Mouse (Mus musculus) MEL (cell line): ENCODE results near the gene Nup214. TPM values are rescaled to one million over a fixed set of nuclear protein-coding genes. Genes with fewer than 3 reads are reported as not detected.

Source experiments
- DNase-seq: peaks from one replicate; pipeline ENCODE4 v3.0.0; 2011; ENCODE audit warnings: low read depth, low spot score
- H3K27ac ChIP-seq: 2 replicates; pipeline ENCODE4 v1.5.1; 2012; ENCODE audit warnings: low read depth, mild to moderate bottlenecking, control low read depth, low read length, moderate library complexity; ENCODE audit not compliant: control insufficient read depth
- H3K27me3 ChIP-seq, 2 experiments: fragments of 150-350 bp in 1 of 2; sonication (generic) in 1 of 2; 2 replicates each; pipeline ENCODE4 v1.6.1; 2012; ENCODE audit warnings: low read length in 2 of 2, mild to moderate bottlenecking in 2 of 2, improper control_type of control experiment in 1 of 2, moderate library complexity in 1 of 2; ENCODE audit not compliant: insufficient read depth in 2 of 2, control insufficient read depth in 1 of 2
- H3K36me3 ChIP-seq, 2 experiments: 2 replicates each; pipeline ENCODE4 v1.6.1; 2012 to 2014; ENCODE audit warnings: low read length in 2 of 2, improper control_type of control experiment in 1 of 2, inconsistent platforms in 1 of 2, mild to moderate bottlenecking in 1 of 2; ENCODE audit not compliant: insufficient read depth in 2 of 2, control insufficient read depth in 1 of 2
- H3K4me1 ChIP-seq, 2 experiments: fragments of 150-350 bp in 1 of 2; sonication (generic) in 1 of 2; 2 replicates each; pipeline ENCODE4 v1.6.1; 2012; ENCODE audit warnings: low read length in 2 of 2, improper control_type of control experiment in 1 of 2, mild to moderate bottlenecking in 1 of 2; ENCODE audit not compliant: insufficient read depth in 2 of 2, control insufficient read depth in 1 of 2
- H3K4me3 ChIP-seq, 2 experiments: fragments of 150-350 bp in 1 of 2; sonication (generic) in 1 of 2; 2 replicates each; pipeline ENCODE4 v1.5.1; 2012; ENCODE audit warnings: low read depth in 2 of 2, low read length in 2 of 2, mild to moderate bottlenecking in 2 of 2, moderate library complexity in 2 of 2, control low read depth in 1 of 2, improper control_type of control experiment in 1 of 2; ENCODE audit not compliant: control insufficient read depth in 1 of 2, insufficient read depth in 1 of 2
- H3K79me2 ChIP-seq: 2 replicates; pipeline ENCODE4 v1.6.1; 2012; ENCODE audit warnings: mild to moderate bottlenecking, low read length, moderate library complexity; ENCODE audit not compliant: control insufficient read depth, poor library complexity, insufficient read depth
- H3K9ac ChIP-seq: 2 replicates; pipeline ENCODE4 v1.6.1; 2012; ENCODE audit warnings: low read depth, mild to moderate bottlenecking, control low read depth, low read length, moderate library complexity; ENCODE audit not compliant: control insufficient read depth, poor library complexity, severe bottlenecking
- H3K9me3 ChIP-seq: fragments of 150-350 bp; sonication (generic); replicated peaks from 2 replicates; pipeline ENCODE4 v1.6.1; 2012; ENCODE audit warnings: mild to moderate bottlenecking, low read length, improper control_type of control experiment, moderate library complexity; ENCODE audit not compliant: insufficient read depth
- BHLHE40 ChIP-seq: IDR thresholded peaks from 2 replicates; pipeline ENCODE4 v1.6.1; 2012; ENCODE audit warnings: low read depth, mild to moderate bottlenecking, inconsistent platforms, low read length, improper control_type of control experiment, borderline replicate concordance
- CHD2 ChIP-seq: IDR thresholded peaks from 2 replicates; pipeline ENCODE4 v1.6.1; 2011; ENCODE audit warnings: low read length, improper control_type of control experiment
- CTCF ChIP-seq, 3 experiments: IDR thresholded peaks in 2 of 3; conservative IDR thresholded peaks in 1 of 3; 2 replicates each; pipeline ENCODE4 v1.5.1; 2011 to 2012; ENCODE audit warnings: low read length in 3 of 3, low read depth in 2 of 3, mild to moderate bottlenecking in 2 of 3, improper control_type of control experiment in 1 of 3, inconsistent platforms in 1 of 3, mixed read lengths in 1 of 3, moderate library complexity in 1 of 3; ENCODE audit not compliant: control insufficient read depth in 1 of 3, insufficient read depth in 1 of 3, poor library complexity in 1 of 3, severe bottlenecking in 1 of 3
- E2F4 ChIP-seq: IDR thresholded peaks from 2 replicates; pipeline ENCODE4 v1.6.1; 2011; ENCODE audit warnings: low read depth, low read length, improper control_type of control experiment, borderline replicate concordance
- ELF1 ChIP-seq: IDR thresholded peaks from 2 replicates; pipeline ENCODE4 v1.6.1; 2014; ENCODE audit warnings: low read depth, mild to moderate bottlenecking, inconsistent platforms, low read length, improper control_type of control experiment, moderate library complexity
- ETS1 ChIP-seq: IDR thresholded peaks from 2 replicates; pipeline ENCODE4 v1.6.1; 2012; ENCODE audit warnings: low read depth, mild to moderate bottlenecking, inconsistent platforms, low read length, improper control_type of control experiment, moderate library complexity
- GABPA ChIP-seq: IDR thresholded peaks from 2 replicates; pipeline ENCODE4 v1.6.1; 2012; ENCODE audit warnings: low read depth, mild to moderate bottlenecking, inconsistent platforms, low read length, improper control_type of control experiment, moderate library complexity
- GATA1 ChIP-seq: IDR thresholded peaks from 2 replicates; pipeline ENCODE4 v1.6.1; 2011; ENCODE audit warnings: low read depth, low read length, improper control_type of control experiment
- HCFC1 ChIP-seq: IDR thresholded peaks from 2 replicates; pipeline ENCODE4 v1.6.1; 2012; ENCODE audit warnings: low read depth, mild to moderate bottlenecking, inconsistent platforms, low read length, improper control_type of control experiment, moderate library complexity
- KAT2A ChIP-seq: conservative IDR thresholded peaks from 2 replicates; pipeline ENCODE4 v1.6.1; 2012; ENCODE audit warnings: low read depth, low read length, improper control_type of control experiment, inconsistent platforms
- MAX ChIP-seq: IDR thresholded peaks from 2 replicates; pipeline ENCODE4 v1.6.1; 2011; ENCODE audit warnings: low read length, improper control_type of control experiment
- MEF2A ChIP-seq: IDR thresholded peaks from 2 replicates; pipeline ENCODE4 v1.6.1; 2014; ENCODE audit warnings: low read depth, mild to moderate bottlenecking, inconsistent platforms, low read length, improper control_type of control experiment; ENCODE audit not compliant: poor library complexity, insufficient replicate concordance, severe bottlenecking; ENCODE audit errors: extremely low read depth
- MYC ChIP-seq: IDR thresholded peaks from 2 replicates; pipeline ENCODE4 v1.6.1; 2011; ENCODE audit warnings: low read depth, mild to moderate bottlenecking, low read length, improper control_type of control experiment, moderate library complexity
- NELFE ChIP-seq: IDR thresholded peaks from 2 replicates; pipeline ENCODE4 v1.6.1; 2011; ENCODE audit warnings: low read depth, low read length, improper control_type of control experiment
- NRF1 ChIP-seq: IDR thresholded peaks from 2 replicates; pipeline ENCODE4 v1.6.1; 2014; ENCODE audit warnings: low read depth, mild to moderate bottlenecking, inconsistent platforms, low read length, improper control_type of control experiment, moderate library complexity; ENCODE audit not compliant: poor library complexity, insufficient read depth, severe bottlenecking
- POLR2A ChIP-seq, 2 experiments: IDR thresholded peaks; 2 replicates each; pipeline ENCODE4 v1.6.1; 2011 to 2012; ENCODE audit warnings: low read length in 2 of 2, mild to moderate bottlenecking in 2 of 2, control low read depth in 1 of 2, improper control_type of control experiment in 1 of 2, low read depth in 1 of 2, moderate library complexity in 1 of 2; ENCODE audit not compliant: control insufficient read depth in 1 of 2, insufficient read depth in 1 of 2, poor library complexity in 1 of 2
- POLR2AphosphoS2 ChIP-seq: IDR thresholded peaks from 2 replicates; pipeline ENCODE4 v1.6.1; 2011; ENCODE audit warnings: low read length, improper control_type of control experiment
- POLR2AphosphoS5 ChIP-seq: IDR thresholded peaks from 2 replicates; pipeline ENCODE4 v1.6.1; 2012; ENCODE audit warnings: low read depth, borderline replicate concordance, mild to moderate bottlenecking, inconsistent platforms, low read length, moderate library complexity, mixed read lengths
- RAD21 ChIP-seq: IDR thresholded peaks from 2 replicates; pipeline ENCODE4 v1.6.1; 2011; ENCODE audit warnings: mild to moderate bottlenecking, low read depth, low read length, improper control_type of control experiment
- RCOR1 ChIP-seq: IDR thresholded peaks from 2 replicates; pipeline ENCODE4 v1.6.1; 2012; ENCODE audit warnings: low read depth, mild to moderate bottlenecking, inconsistent platforms, low read length, improper control_type of control experiment
- SIN3A ChIP-seq: IDR thresholded peaks from 2 replicates; pipeline ENCODE4 v1.6.1; 2012; ENCODE audit warnings: low read length, improper control_type of control experiment, inconsistent platforms
- TBP ChIP-seq: IDR thresholded peaks from 2 replicates; pipeline ENCODE4 v1.8.0; 2011; ENCODE audit warnings: low read depth, low read length, improper control_type of control experiment
- TCF12 ChIP-seq: IDR thresholded peaks from 2 replicates; pipeline ENCODE4 v1.6.1; 2014; ENCODE audit warnings: low read depth, mild to moderate bottlenecking, inconsistent platforms, low read length, improper control_type of control experiment, moderate library complexity
- UBTF ChIP-seq: IDR thresholded peaks from 2 replicates; pipeline ENCODE4 v1.6.1; 2012; ENCODE audit warnings: low read depth, mild to moderate bottlenecking, inconsistent platforms, low read length, improper control_type of control experiment, moderate library complexity, borderline replicate concordance; ENCODE audit not compliant: insufficient read depth
- USF1 ChIP-seq: IDR thresholded peaks from 2 replicates; pipeline ENCODE4 v1.6.1; 2014; ENCODE audit warnings: low read depth, mild to moderate bottlenecking, inconsistent platforms, low read length, improper control_type of control experiment, moderate library complexity
- ZKSCAN1 ChIP-seq: IDR thresholded peaks from 2 replicates; pipeline ENCODE4 v1.6.1; 2012; ENCODE audit warnings: low read depth, mild to moderate bottlenecking, inconsistent platforms, low read length, improper control_type of control experiment, moderate library complexity
- ZMIZ1 ChIP-seq: IDR thresholded peaks from 2 replicates; pipeline ENCODE4 v1.6.1; 2012; ENCODE audit warnings: low read depth, mild to moderate bottlenecking, inconsistent platforms, low read length, improper control_type of control experiment, moderate library complexity
- ZNF384 ChIP-seq: IDR thresholded peaks from 2 replicates; pipeline ENCODE4 v1.6.1; 2012; ENCODE audit warnings: low read depth, mild to moderate bottlenecking, inconsistent platforms, low read length, improper control_type of control experiment
- polyA plus RNA-seq, 2 experiments: library from polyadenylated mRNA; stranded (reverse) in 1 of 2; unstranded in 1 of 2; fragments of >175 nt in 1 of 2; fragments of >200 nt in 1 of 2; gene quantifications; 2 replicates each; pipeline versions ENCODE4 v1.2.1 to v1.2.4; 2012; ENCODE audit warnings: low replicate concordance in 2 of 2, low read depth in 1 of 2; ENCODE audit not compliant: insufficient read length in 2 of 2, insufficient read depth in 1 of 2, missing spikeins in 1 of 2
- total RNA-seq: library from RNA; depleted of rRNA; stranded (reverse); fragments of 300-350 nt; gene quantifications from 2 replicates; pipeline ENCODE4 v1.2.3, GENCODE M21; 2012

The Nup214 gene
- total and polyA plus RNA-seq, 3 experiments = 71.4 to 163 (median 78.6) TPM

GRCm38 (mm10) chr2:31972589-31972988 is 1.6 kb upstream of the Nup214 start:
- H3K4me1 ChIP-seq = peaks cover 0 to 8% of the 10 kb centered on the region in 2 experiments; a peak in 2 of 4 replicates
- H3K79me2 ChIP-seq = peaks cover 20% of the 10 kb centered on the region
- DNase-seq = no peak
- H3K27me3 ChIP-seq = peaks cover 0 to 2% of the 10 kb centered on the region in 2 experiments; a peak in 2 of 4 replicates
- no peak overlapping the region for H3K4me3 ChIP-seq
- no peak overlapping the region for H3K9ac ChIP-seq
- H3K36me3 ChIP-seq = peaks cover 4 to 10% of the 10 kb centered on the region in 2 experiments; a peak in 3 of 4 replicates
- H3K27ac ChIP-seq = no peak overlapping the region
- TF ChIP-seq NRF1 (no peak), ZNF384 (no peak), UBTF (no peak), KAT2A (no peak), BHLHE40 (no peak), POLR2AphosphoS5 (no peak), RAD21 (no peak), GATA1 (no peak), ZKSCAN1 (no peak)
- no peaks in the 10 kb centered on the region for H3K9me3 ChIP-seq

DNA sequence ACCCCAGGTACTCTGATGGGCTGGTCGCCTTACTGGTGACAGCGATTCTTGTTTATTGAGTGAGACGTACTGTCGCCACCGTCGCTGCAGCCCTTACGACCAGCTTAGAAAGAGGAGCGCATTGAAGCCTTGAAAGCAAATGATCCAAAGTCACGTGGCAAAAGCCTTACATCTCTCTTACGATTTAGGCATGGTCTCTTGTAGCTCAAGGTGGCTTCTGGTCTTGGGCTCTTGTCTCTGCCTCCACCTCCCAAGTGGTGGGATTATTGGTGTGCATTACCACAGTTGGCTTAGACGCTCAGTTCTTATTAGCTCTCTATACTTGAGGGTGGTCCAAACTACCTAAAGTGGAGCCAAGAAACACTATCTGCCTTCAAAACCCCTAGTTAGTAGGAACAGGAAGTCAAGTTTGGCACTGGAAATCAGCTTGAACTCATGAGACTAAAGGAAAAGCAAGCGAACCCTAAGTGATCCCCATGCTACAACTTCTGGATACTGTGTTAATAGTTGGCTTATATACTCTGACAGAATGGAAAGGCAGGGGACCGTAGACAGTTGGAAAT is 654 bp downstream of the Nup214 start:
- peak; percentile 62 for DNase-seq
- H3K27ac ChIP-seq = peak overlapping the region; percentile 24
- TF ChIP-seq ELF1 (no peak), E2F4 (no peak), POLR2AphosphoS5 (no peak), KAT2A (no peak), CTCF (IDR thresholded peaks at IDR 0.05 in 2 of 3, conservative IDR thresholded peaks at IDR 0.05 in 1 of 3; ENCODE audit: control insufficient read depth in 1 of 3, insufficient read depth in 1 of 3, low read depth in 2 of 3, low read length in 3 of 3, poor library complexity in 1 of 3, severe bottlenecking in 1 of 3) (no peak), POLR2AphosphoS2 (no peak), BHLHE40 (no peak), MAX (peak; percentile 53), ETS1 (no peak), NELFE (no peak), ZNF384 (no peak), RCOR1 (no peak), SIN3A (0 out of 2 replicates have a peak, but pooled peaks have one; percentile 5), UBTF (no peak), GATA1 (no peak), ZKSCAN1 (no peak), ZMIZ1 (no peak), MYC (peak; percentile 54), POLR2A (IDR thresholded peaks at IDR 0.05; ENCODE audit: control insufficient read depth in 1 of 2, insufficient read depth in 1 of 2, low read depth in 1 of 2, low read length in 2 of 2, poor library complexity in 1 of 2) (peak in 1 of 2 experiments; percentile 13; a peak in 1 of 4 replicates), USF1 (peak; percentile 70), TBP (0 out of 2 replicates have a peak, but pooled peaks have one; percentile 42), CHD2 (no peak), MEF2A (no peak), GABPA (no peak), HCFC1 (no peak), TCF12 (no peak)

More for the DNA sequence above, 654 bp downstream of the Nup214 start:
- no peaks in the 10 kb centered on the region for H3K9me3 ChIP-seq
- peaks cover 10 to 15% of the 10 kb centered on the region in 2 experiments for H3K36me3 ChIP-seq
- H3K9ac ChIP-seq = peak overlapping the region; percentile 77
- H3K27me3 ChIP-seq = peaks cover 0 to 2% of the 10 kb centered on the region in 2 experiments; a peak in 2 of 4 replicates
- H3K79me2 ChIP-seq = peaks cover 20% of the 10 kb centered on the region
- H3K4me3 ChIP-seq = peak overlapping the region; percentile 92 to 96
- peaks cover 0 to 8% of the 10 kb centered on the region in 2 experiments; a peak in 2 of 4 replicates for H3K4me1 ChIP-seq
